19 mouse cellular contexts compared by ENCODE assay signal in genomic region chr13:97550172-97550571, GRCm38 (mm10).
DNase-seq lines count a peak whose midpoint lies in the region; ATAC-seq and TF ChIP-seq lines count a peak whose summit lies in the region.
"Had no signal": no experiment of that assay in that cellular context is flagged by ENCODE, and none has a peak within 500 bp of the region (broad histone marks: within the 10 kb centered on the region; RNA-seq: fewer than 3 reads in every experiment).

No protein-coding gene starts in this region.

- 78% methylated on average over 5 of the region's 5 CpGs for WGBS in kidney, embryonic 14.5 days

- no peak for DNase-seq in frontal cortex, postnatal 14 days (ENCODE audit: low spot score in 2 of 2)
- DNase-seq in cerebellum, adult 18-20 months, result peak; percentile 64 to 78
- peak; percentile 52 to 60 for DNase-seq in layer of hippocampus, adult 8-10 months (ENCODE audit: low spot score in 2 of 2)
- no peak for DNase-seq in gastrocnemius, postnatal 4 days (ENCODE audit: low spot score in 2 of 2)
- DNase-seq: adrenal gland, postnatal 10 days; B cell, adult 2 months; kidney, postnatal 14 days; lung, postnatal 36 days; thymus, postnatal 36 days had no signal

- no peak for TF ChIP-seq EP300 in ES-Bruce4 (IDR thresholded peaks at IDR 0.05; ENCODE audit: insufficient read depth, low read depth, low read length)

- H3K27me3 ChIP-seq in ES-Bruce4 (ENCODE audit: control insufficient read depth, insufficient read depth, low read length, poor library complexity, severe bottlenecking), result no peaks in the 10 kb centered on the region
- no peaks in the 10 kb centered on the region for H3K27me3 ChIP-seq in kidney, embryonic 14.5 days (ENCODE audit: control insufficient read depth, insufficient read depth, low read length)
- H3K27me3 ChIP-seq: embryonic facial prominence, embryonic 12.5 days; hindbrain, embryonic 13.5 days; midbrain, embryonic 13.5 days had no signal

- H3K4me2 ChIP-seq in kidney, embryonic 14.5 days (replicated peaks; ENCODE audit: low read depth, low read length), result no peak overlapping the region
- H3K4me2 ChIP-seq: embryonic facial prominence, embryonic 12.5 days; hindbrain, embryonic 13.5 days; midbrain, embryonic 13.5 days had no signal

- peak; percentile 80 for ATAC-seq in frontal cortex, adult (ENCODE audit: low TSS enrichment)
- no peak for ATAC-seq in kidney, embryonic 14.5 days (ENCODE audit: low FRiP score, low TSS enrichment)
- ATAC-seq: intestine, embryonic 16.5 days; midbrain, embryonic 13.5 days had no signal

- 0 out of 2 replicates have a peak overlapping the region, but pooled peaks have one; percentile 11 for H3K27ac ChIP-seq in ES-Bruce4 (ENCODE audit: insufficient read depth, low read length)
- no peak overlapping the region for H3K27ac ChIP-seq in kidney, embryonic 14.5 days (ENCODE audit: low read depth, low read length)
- H3K27ac ChIP-seq: embryonic facial prominence, embryonic 12.5 days; hindbrain, embryonic 13.5 days; limb, embryonic 10.5 days; liver, embryonic 14.5 days; midbrain, embryonic 13.5 days had no signal

- TF ChIP-seq CTCF in ES-Bruce4 (IDR thresholded peaks at IDR 0.05; ENCODE audit: low read depth, low read length), result no peak

- no peak overlapping the region for H3K9ac ChIP-seq in ES-Bruce4 (ENCODE audit: low read depth, poor library complexity, severe bottlenecking)
- no peak overlapping the region for H3K9ac ChIP-seq in kidney, embryonic 14.5 days (ENCODE audit: low read depth, low read length)
- H3K9ac ChIP-seq: embryonic facial prominence, embryonic 12.5 days; hindbrain, embryonic 13.5 days; liver, embryonic 14.5 days; midbrain, embryonic 13.5 days had no signal

- H3K4me3 ChIP-seq in ES-Bruce4 (ENCODE audit: low read depth, low read length), result no peak overlapping the region
- H3K4me3 ChIP-seq in kidney, embryonic 14.5 days (ENCODE audit: low read length), result no peak overlapping the region
- H3K4me3 ChIP-seq: embryonic facial prominence, embryonic 12.5 days; hindbrain, embryonic 13.5 days; limb, embryonic 10.5 days; midbrain, embryonic 13.5 days had no signal

- TF ChIP-seq POLR2A in ES-Bruce4 (IDR thresholded peaks at IDR 0.05; ENCODE audit: insufficient read depth, low read length), result no peak

- H3K4me1 ChIP-seq in ES-Bruce4 (ENCODE audit: control insufficient read depth, insufficient read depth, low read length), result peaks cover 9% of the 10 kb centered on the region
- peaks cover 8% of the 10 kb centered on the region for H3K4me1 ChIP-seq in kidney, embryonic 14.5 days (ENCODE audit: control insufficient read depth, insufficient read depth, low read length)

- H3K36me3 ChIP-seq in ES-Bruce4 (ENCODE audit: control insufficient read depth, insufficient read depth, low read length, poor library complexity, severe bottlenecking), result no peaks in the 10 kb centered on the region
- H3K36me3 ChIP-seq in kidney, embryonic 14.5 days (ENCODE audit: control insufficient read depth, insufficient read depth, low read length), result no peaks in the 10 kb centered on the region
- H3K36me3 ChIP-seq: embryonic facial prominence, embryonic 12.5 days; G1E; hindbrain, embryonic 13.5 days; limb, embryonic 10.5 days; midbrain, embryonic 13.5 days had no signal

- H3K9me3 ChIP-seq in ES-Bruce4 (replicated peaks; ENCODE audit: control insufficient read depth, insufficient read depth, low read length, poor library complexity, severe bottlenecking), result 0 out of 2 replicates have a peak, but pooled peaks cover 2% of the 10 kb centered on the region
- H3K9me3 ChIP-seq in kidney, embryonic 14.5 days (ENCODE audit: control insufficient read depth, low read length), result no peaks in the 10 kb centered on the region; the same call in 1 of the 2 replicates
- H3K9me3 ChIP-seq: embryonic facial prominence, embryonic 12.5 days; G1E; limb, embryonic 10.5 days; midbrain, embryonic 13.5 days had no signal

Comparison
In these comparisons a context has a peak if more than half of its experiments do, and no peak if none do; other contexts are left out.
1. DNase-seq: peak in cerebellum, adult 18-20 months (2 of 2) and layer of hippocampus, adult 8-10 months (2 of 2); none in frontal cortex, postnatal 14 days (0 of 2) and gastrocnemius, postnatal 4 days (0 of 2).